Mouse (Mus musculus): Measurements from ENCODE around the gene Gckr.

DNA sequence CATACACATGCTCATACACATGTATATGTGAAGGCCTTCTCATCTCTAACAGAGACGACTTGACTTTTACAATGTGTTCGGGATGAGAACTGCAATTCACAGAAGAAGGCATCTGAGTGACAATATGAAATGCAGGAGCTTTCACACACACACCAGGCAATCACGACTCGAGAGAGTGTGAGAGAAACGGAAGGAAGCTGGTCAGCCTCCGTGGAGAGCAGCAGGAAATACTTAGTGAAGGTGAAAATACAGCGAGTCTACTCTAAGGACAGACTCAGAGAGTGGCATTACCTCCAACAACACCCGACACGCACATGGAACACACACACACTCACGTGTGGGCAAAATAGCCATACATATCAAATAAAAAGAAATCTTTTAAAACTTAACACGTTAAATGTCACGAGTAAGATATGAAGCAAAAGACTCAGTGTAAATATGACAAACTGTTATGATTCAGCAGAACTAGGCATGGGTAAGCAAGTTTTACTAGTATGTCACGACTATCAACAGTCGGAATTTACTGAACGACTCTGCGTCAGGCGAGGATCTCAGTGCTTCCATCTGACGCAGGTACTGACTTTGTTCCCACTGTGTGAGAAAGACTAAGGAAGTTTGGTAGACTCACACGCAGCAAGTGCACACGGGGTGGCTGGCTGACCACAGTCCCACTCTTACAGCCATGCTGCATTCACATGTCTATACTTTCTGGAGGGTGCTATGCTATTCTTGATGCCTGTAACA lies 17.8 kb upstream of the Gckr start:
- TF ChIP-seq CTCF (IDR thresholded peaks at IDR 0.05; ENCODE audit: low read depth, low read length) (no peak), POLR2A (IDR thresholded peaks at IDR 0.05; ENCODE audit: insufficient read depth, low read length) (no peak), EP300 (IDR thresholded peaks at IDR 0.05; ENCODE audit: insufficient read depth, low read depth, low read length) (no peak)

Measured in ES-Bruce4 (cell line).